8 mouse cellular contexts compared by ENCODE assay signal in the genomic region with DNA sequence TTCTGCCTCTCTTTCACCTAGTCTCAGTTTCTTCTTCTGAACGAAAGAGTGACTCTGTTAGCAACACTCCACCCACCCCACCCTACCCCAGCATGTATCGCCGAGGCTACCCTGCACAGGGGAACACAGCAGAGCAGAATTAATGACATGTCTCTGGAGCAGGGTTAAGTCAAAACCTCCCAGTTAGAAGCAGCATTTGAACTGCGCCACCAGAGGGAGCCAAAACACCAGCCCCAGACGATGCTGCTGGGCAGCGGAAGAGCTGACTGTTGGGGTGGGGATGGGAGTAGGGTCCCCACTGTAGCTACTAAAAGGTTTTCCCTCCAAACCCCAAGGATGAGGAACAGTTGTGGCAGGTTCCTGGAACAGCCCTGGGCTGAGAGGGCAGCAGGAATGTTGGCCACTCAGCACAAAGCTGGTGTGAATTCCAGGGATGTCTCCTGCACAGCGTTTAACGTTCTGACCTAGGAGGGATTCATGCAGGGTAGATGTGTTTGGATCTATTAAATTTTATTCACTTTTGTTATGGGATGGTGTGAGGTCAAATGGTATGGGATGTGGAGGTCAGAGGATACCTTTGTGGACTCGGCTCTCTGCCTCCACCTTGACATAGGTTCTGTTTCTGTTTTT. TPM values are rescaled to one million over a fixed set of nuclear protein-coding genes. Genes with fewer than 3 reads are reported as not detected.
A peak's percentile ranks its signal among the peaks of the same experiment; 100 is the strongest.
DNase-seq lines count a peak whose midpoint lies in the region; ATAC-seq and TF ChIP-seq lines count a peak whose summit lies in the region.

No protein-coding gene starts in this region.

- no peaks in the 10 kb centered on the region for H3K9me3 ChIP-seq in forebrain, embryonic 15.5 days
- H3K9me3 ChIP-seq in hindbrain, embryonic 16.5 days (ENCODE audit: control insufficient read depth, low read length), result no peaks in the 10 kb centered on the region
- no peaks in the 10 kb centered on the region for H3K9me3 ChIP-seq in limb, embryonic 11.5 days (ENCODE audit: control insufficient read depth, low read length)
- 0 out of 2 replicates have a peak, but pooled peaks cover 3% of the 10 kb centered on the region for H3K9me3 ChIP-seq in midbrain, embryonic 12.5 days

- H3K4me2 ChIP-seq in forebrain, embryonic 15.5 days (replicated peaks), result no peak overlapping the region
- H3K4me2 ChIP-seq in hindbrain, embryonic 16.5 days (ENCODE audit: low read length), result no peak overlapping the region
- no peak overlapping the region for H3K4me2 ChIP-seq in limb, embryonic 11.5 days (ENCODE audit: low read depth, severe bottlenecking)
- H3K4me2 ChIP-seq in midbrain, embryonic 12.5 days (replicated peaks), result 0 out of 2 replicates have a peak overlapping the region, but pooled peaks have one; percentile 1

- H3K27me3 ChIP-seq in forebrain, embryonic 15.5 days, result no peaks in the 10 kb centered on the region
- no peaks in the 10 kb centered on the region for H3K27me3 ChIP-seq in hindbrain, embryonic 16.5 days (replicated peaks; ENCODE audit: control insufficient read depth, insufficient read depth, low read length)
- H3K27me3 ChIP-seq in limb, embryonic 11.5 days (ENCODE audit: control insufficient read depth, insufficient read depth, low read length), result no peaks in the 10 kb centered on the region
- no peaks in the 10 kb centered on the region for H3K27me3 ChIP-seq in midbrain, embryonic 12.5 days

- peak; percentile 66 for ATAC-seq in forebrain, embryonic 15.5 days (replicated peaks)
- peak; percentile 59; the same call in 1 of the 2 replicates for ATAC-seq in hindbrain, embryonic 16.5 days
- ATAC-seq in limb, embryonic 11.5 days (ENCODE audit: insufficient number of reproducible peaks, low FRiP score, low TSS enrichment, low read depth), result peak; percentile 45; the same call in 1 of the 2 replicates
- ATAC-seq in midbrain, embryonic 12.5 days (ENCODE audit: low FRiP score, low read depth), result peak; percentile 70

- 24% methylated on average over 9 of the region's 9 CpGs for WGBS in forebrain, embryonic 15.5 days
- WGBS in hindbrain, embryonic 16.5 days, result 22% methylated on average over 9 of the region's 9 CpGs
- WGBS in limb, embryonic 11.5 days, result 29% methylated on average over 9 of the region's 9 CpGs
- WGBS in midbrain, embryonic 12.5 days, result 29% methylated on average over 9 of the region's 9 CpGs

- TF ChIP-seq CTCF in layer of hippocampus, adult 2 months (conservative IDR thresholded peaks at IDR 0.05), result peak; percentile 88

- no peak overlapping the region for H3K4me3 ChIP-seq in layer of hippocampus, adult 2 months
- H3K4me3 ChIP-seq in forebrain, embryonic 15.5 days, result no peak overlapping the region
- H3K4me3 ChIP-seq in hindbrain, embryonic 16.5 days (ENCODE audit: low read length), result no peak overlapping the region
- H3K4me3 ChIP-seq in limb, embryonic 11.5 days (ENCODE audit: low read depth, low read length), result no peak overlapping the region
- no peak overlapping the region for H3K4me3 ChIP-seq in midbrain, embryonic 12.5 days

- no peaks in the 10 kb centered on the region for H3K36me3 ChIP-seq in forebrain, embryonic 15.5 days
- H3K36me3 ChIP-seq in hindbrain, embryonic 16.5 days (ENCODE audit: control insufficient read depth, insufficient read depth, low read length), result no peaks in the 10 kb centered on the region
- H3K36me3 ChIP-seq in limb, embryonic 11.5 days (ENCODE audit: control insufficient read depth, insufficient read depth, low read length), result no peaks in the 10 kb centered on the region
- H3K36me3 ChIP-seq in midbrain, embryonic 12.5 days, result no peaks in the 10 kb centered on the region

- peaks cover 3% of the 10 kb centered on the region; the same call in 1 of the 2 replicates for H3K4me1 ChIP-seq in forebrain, embryonic 15.5 days
- peaks cover 2% of the 10 kb centered on the region for H3K4me1 ChIP-seq in hindbrain, embryonic 16.5 days (ENCODE audit: control insufficient read depth, insufficient read depth, low read depth, low read length)
- no peaks in the 10 kb centered on the region for H3K4me1 ChIP-seq in limb, embryonic 11.5 days (ENCODE audit: control insufficient read depth, insufficient read depth, low read length)
- 0 out of 2 replicates have a peak, but pooled peaks cover 2% of the 10 kb centered on the region for H3K4me1 ChIP-seq in midbrain, embryonic 12.5 days

- no peak overlapping the region for H3K27ac ChIP-seq in layer of hippocampus, adult 2 months
- H3K27ac ChIP-seq in forebrain, embryonic 15.5 days (replicated peaks), result no peak overlapping the region
- H3K27ac ChIP-seq in hindbrain, embryonic 16.5 days (ENCODE audit: low read depth, low read length), result no peak overlapping the region
- no peak overlapping the region for H3K27ac ChIP-seq in limb, embryonic 11.5 days (replicated peaks; ENCODE audit: low read depth, low read length)
- no peak overlapping the region for H3K27ac ChIP-seq in midbrain, embryonic 12.5 days (replicated peaks)

- H3K9ac ChIP-seq in forebrain, embryonic 15.5 days (replicated peaks), result no peak overlapping the region
- H3K9ac ChIP-seq in hindbrain, embryonic 16.5 days (ENCODE audit: low read depth, low read length), result no peak overlapping the region
- no peak overlapping the region for H3K9ac ChIP-seq in limb, embryonic 11.5 days (ENCODE audit: low read length)
- H3K9ac ChIP-seq in midbrain, embryonic 12.5 days (replicated peaks), result no peak overlapping the region

- DNase-seq in layer of hippocampus, adult 2 months (ENCODE audit: low spot score in 2 of 2), result peak; percentile 71 to 82
- DNase-seq in layer of hippocampus, adult 9-11 months, result no peak
- DNase-seq in cerebellum, adult 11 months, result peak; percentile 72
- peak; percentile 89 for DNase-seq in limb, embryonic 11.5 days (ENCODE audit: low spot score)
- peak; percentile 66 to 67 for DNase-seq in spleen, postnatal 36 days (ENCODE audit: low spot score in 2 of 2)

RNA-seq across cellular contexts. Expression of gene Misp, which starts 14.1 kb away (rescaled TPM):
- 1 to 10 TPM in 1 of 2 experiments, under 1 TPM in 1; 0.54 to 1.1 TPM for total RNA-seq in layer of hippocampus, adult 2 months (2021)
- 0.66 and 0.68 TPM in 2 replicates for polyA plus RNA-seq in forebrain, embryonic 15.5 days (2015; fragmentation: Nextera tagmentation; extraction: Ambion mirVana)
- polyA plus RNA-seq in hindbrain, embryonic 16.5 days (2015; fragmentation: Nextera tagmentation; extraction: Ambion mirVana), result 0.46 and 0.59 TPM in 2 replicates
- 0.21 and 0.29 TPM in 2 replicates for polyA plus RNA-seq in limb, embryonic 11.5 days (2014; fragmentation: Nextera tagmentation; extraction: Ambion mirVana)
- polyA plus RNA-seq in midbrain, embryonic 12.5 days (2016; fragmentation: Nextera tagmentation; extraction: Ambion mirVana), result 0.94 and 1.0 TPM in 2 replicates

RNA-seq across cellular contexts. Expression of gene Ptbp1, which starts 19.3 kb away (rescaled TPM):
- 10 to 100 TPM; 56.9 to 58.7 TPM for total RNA-seq in layer of hippocampus, adult 2 months (2021)
- 108 and 120 TPM in 2 replicates for polyA plus RNA-seq in forebrain, embryonic 15.5 days (2015; fragmentation: Nextera tagmentation; extraction: Ambion mirVana)
- 61.2 and 79.2 TPM in 2 replicates for polyA plus RNA-seq in hindbrain, embryonic 16.5 days (2015; fragmentation: Nextera tagmentation; extraction: Ambion mirVana)
- polyA plus RNA-seq in limb, embryonic 11.5 days (2014; fragmentation: Nextera tagmentation; extraction: Ambion mirVana), result 328 and 351 TPM in 2 replicates
- 202 TPM in 2 replicates for polyA plus RNA-seq in midbrain, embryonic 12.5 days (2016; fragmentation: Nextera tagmentation; extraction: Ambion mirVana)

RNA-seq across cellular contexts. Expression of gene Prtn3, which starts 39.4 kb away (rescaled TPM):
- 1 to 10 TPM; 1.5 to 2.6 TPM for total RNA-seq in layer of hippocampus, adult 2 months (2021)
- polyA plus RNA-seq in forebrain, embryonic 15.5 days (2015; fragmentation: Nextera tagmentation; extraction: Ambion mirVana), result 13.5 and 15.0 TPM in 2 replicates
- 10.4 and 11.2 TPM in 2 replicates for polyA plus RNA-seq in hindbrain, embryonic 16.5 days (2015; fragmentation: Nextera tagmentation; extraction: Ambion mirVana)
- 16.0 and 19.6 TPM in 2 replicates for polyA plus RNA-seq in limb, embryonic 11.5 days (2014; fragmentation: Nextera tagmentation; extraction: Ambion mirVana)
- polyA plus RNA-seq in midbrain, embryonic 12.5 days (2016; fragmentation: Nextera tagmentation; extraction: Ambion mirVana), result 14.3 and 16.7 TPM in 2 replicates

RNA-seq across cellular contexts. Expression of gene Plppr3, which starts 39.5 kb away (rescaled TPM):
- total RNA-seq in layer of hippocampus, adult 2 months (2021), result 10 to 100 TPM; 33.7 to 37.1 TPM
- 405 and 410 TPM in 2 replicates for polyA plus RNA-seq in forebrain, embryonic 15.5 days (2015; fragmentation: Nextera tagmentation; extraction: Ambion mirVana)
- 387 and 426 TPM in 2 replicates for polyA plus RNA-seq in hindbrain, embryonic 16.5 days (2015; fragmentation: Nextera tagmentation; extraction: Ambion mirVana)
- polyA plus RNA-seq in limb, embryonic 11.5 days (2014; fragmentation: Nextera tagmentation; extraction: Ambion mirVana), result 95.1 and 95.7 TPM in 2 replicates
- polyA plus RNA-seq in midbrain, embryonic 12.5 days (2016; fragmentation: Nextera tagmentation; extraction: Ambion mirVana), result 296 and 302 TPM in 2 replicates

RNA-seq across cellular contexts. Expression of gene Palm, which starts 41.5 kb away (rescaled TPM):
- 100 to 1,000 TPM; 275 to 277 TPM for total RNA-seq in layer of hippocampus, adult 2 months (2021)
- 317 and 325 TPM in 2 replicates for polyA plus RNA-seq in forebrain, embryonic 15.5 days (2015; fragmentation: Nextera tagmentation; extraction: Ambion mirVana)
- 297 and 309 TPM in 2 replicates for polyA plus RNA-seq in hindbrain, embryonic 16.5 days (2015; fragmentation: Nextera tagmentation; extraction: Ambion mirVana)
- polyA plus RNA-seq in limb, embryonic 11.5 days (2014; fragmentation: Nextera tagmentation; extraction: Ambion mirVana), result 108 and 109 TPM in 2 replicates
- polyA plus RNA-seq in midbrain, embryonic 12.5 days (2016; fragmentation: Nextera tagmentation; extraction: Ambion mirVana), result 198 and 204 TPM in 2 replicates
